Mouse (Mus musculus): ENCODE measurements at regions not wholly inside any gene's neighbourhood (a gene's known extent, or its start where the extent isn't known, plus 50 kb on each side); places are given as distances from the start of the nearest gene placed in this dataset.

DNA sequence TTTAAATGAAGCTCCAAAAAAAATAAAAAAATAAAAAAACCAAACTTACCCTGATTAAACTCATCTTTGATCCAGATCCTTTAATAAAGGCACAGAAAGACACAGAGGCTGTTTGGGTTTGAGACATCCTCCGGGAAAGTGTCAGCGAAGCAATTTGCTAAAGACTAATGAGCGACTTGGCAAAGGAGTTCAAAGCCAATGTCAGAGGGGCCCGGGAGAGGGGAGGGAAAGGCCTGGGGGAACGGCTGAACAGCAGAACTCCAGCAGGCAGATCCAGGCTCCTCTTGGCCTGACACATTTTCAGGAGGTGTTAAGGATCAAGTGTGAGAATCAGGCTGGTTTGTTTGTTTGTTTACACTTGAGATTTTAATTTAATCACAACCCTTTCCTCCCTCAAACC, 49.9 kb upstream of the Msx2 start:
- TF ChIP-seq CTCF (IDR thresholded peaks at IDR 0.05; ENCODE audit: borderline replicate concordance, control insufficient read depth, extremely low read depth, insufficient read depth, low read length, poor library complexity): no peak
- no peak for TF ChIP-seq POLR2A (IDR thresholded peaks at IDR 0.05; ENCODE audit: control insufficient read depth, extremely low read depth, insufficient read depth, low read length, poor library complexity)

Data from thymus, adult 2 months (tissue).